Mouse (Mus musculus): Measurements from ENCODE around the gene Hoxc4.

GRCm38 (mm10) chr15:102975034-102975433 lies 43.7 kb upstream of the Hoxc4 start:
- no peak for TF ChIP-seq CTCF (IDR thresholded peaks at IDR 0.05; ENCODE audit: low read depth, low read length)
- no peak for TF ChIP-seq POLR2A (IDR thresholded peaks at IDR 0.05; ENCODE audit: insufficient read depth, low read length)
- TF ChIP-seq EP300 (IDR thresholded peaks at IDR 0.05; ENCODE audit: insufficient read depth, low read depth, low read length) = no peak
